Mouse (Mus musculus) small intestine, adult 2 months (tissue): ENCODE measurements around the gene Gm37240. TPM values are rescaled to one million over a fixed set of nuclear protein-coding genes. Genes with fewer than 3 reads are reported as not detected.

Experiments used
- H3K27ac ChIP-seq: fragments of 200-500 bp; 2 replicates; pipeline ENCODE4 v1.5.1; 2012; ENCODE audit warnings: low read depth, low read length, control low read depth, inconsistent platforms; ENCODE audit not compliant: insufficient read depth
- H3K27me3 ChIP-seq: fragments of 200-500 bp; 2 replicates; pipeline ENCODE4 v1.6.1; 2012; ENCODE audit warnings: mild to moderate bottlenecking, moderate library complexity, low read length, inconsistent platforms; ENCODE audit not compliant: control insufficient read depth, insufficient read depth
- H3K36me3 ChIP-seq: fragments of 200-500 bp; 2 replicates; pipeline ENCODE4 v1.6.1; 2012; ENCODE audit warnings: mild to moderate bottlenecking, low read length, control low read depth, inconsistent platforms; ENCODE audit not compliant: control insufficient read depth, insufficient read depth
- H3K4me1 ChIP-seq: fragments of 200-500 bp; 2 replicates; pipeline ENCODE4 v1.6.1; 2012; ENCODE audit warnings: low read length, inconsistent platforms, mixed read lengths; ENCODE audit not compliant: control insufficient read depth, insufficient read depth, insufficient read length
- H3K4me3 ChIP-seq: fragments of 200-500 bp; 2 replicates; pipeline ENCODE4 v1.5.1; 2012; ENCODE audit warnings: low read depth, mild to moderate bottlenecking, control low read depth, inconsistent platforms, low read length, moderate library complexity
- CTCF ChIP-seq: fragments of 200-500 bp; IDR thresholded peaks from 2 replicates; pipeline ENCODE4 v1.5.1; 2012; ENCODE audit warnings: low read depth, mild to moderate bottlenecking, control low read depth, inconsistent platforms, low read length, moderate library complexity, mixed read lengths; ENCODE audit not compliant: insufficient replicate concordance, insufficient read length; ENCODE audit errors: extremely low read depth
- POLR2A ChIP-seq: fragments of 200-500 bp; IDR thresholded peaks from 2 replicates; pipeline ENCODE4 v1.6.1; 2012; ENCODE audit warnings: low read depth, mild to moderate bottlenecking, control low read depth, inconsistent platforms, low read length, moderate library complexity
- WGBS: fragments of 180-500 bp; shearing (Covaris S2); methylation state at CpG from one replicate; pipeline ENCODE4 v1.1.7; 2018; 5-methylcytosine and 5-hydroxymethylcytosine counted together
- polyA plus RNA-seq: library from polyadenylated mRNA; depleted of rRNA; stranded (reverse); fragments of >200 nt; gene quantifications from 2 replicates; pipeline ENCODE4 v1.2.3, GENCODE M21; 2012; rRNA removed

Gm37240 gene
- polyA plus RNA-seq, 1 experiment: 58.2 TPM

- Histone ChIP-seq H3K27ac (no peak overlapping the region), H3K4me1 (no peaks in the 10 kb centered on the region), H3K27me3 (no peaks in the 10 kb centered on the region), H3K4me3 (no peak overlapping the region), H3K36me3 (peaks cover 27% of the 10 kb centered on the region)
- TF ChIP-seq CTCF (no peak), POLR2A (no peak)
- WGBS: 94% methylated on average over 5 of the region's 5 CpGs
Measured at GRCm38 (mm10) chr3:84447803-84448202, 1439.5 kb downstream of the Gm37240 start.

Other genes starting within 250 kb of the Gm37240 start
- gene Fam160a1, start 70.2 kb downstream of the Gm37240 start, polyA plus RNA-seq: 8.0 and 12.6 TPM in 2 replicates
- 2.3 and 2.7 TPM in 2 replicates for gene Glt28d2, start within 50 bp of the Gm37240 start, polyA plus RNA-seq
- gene Sh3d19, start 83.6 kb upstream of the Gm37240 start, polyA plus RNA-seq: 90.1 and 205 TPM in 2 replicates
- gene Prss48, start 115.0 kb upstream of the Gm37240 start, polyA plus RNA-seq: not detected in 2 replicates